Mouse (Mus musculus) limb, embryonic 11.5 days (tissue): Measurements from ENCODE around the gene Olfr325. TPM values are rescaled to one million over a fixed set of nuclear protein-coding genes. Genes with fewer than 3 reads are reported as not detected.

Experiments
- ATAC-seq: fragments of 200-750 bp; cut with Nextera tagmentation; 2 replicates; pipeline ENCODE4 v1.8.0; 2017; ENCODE audit warnings: low read depth; ENCODE audit not compliant: insufficient number of reproducible peaks, low FRiP score, low TSS enrichment
- DNase-seq: peaks from one replicate; pipeline ENCODE4 v3.0.0-alpha.2; 2015; ENCODE audit warnings: low spot score
- H3K27ac ChIP-seq: fragments of 300-500 bp; sonication (generic); replicated peaks from 2 replicates; pipeline ENCODE4 v1.5.1; 2014; ENCODE audit warnings: low read depth, mild to moderate bottlenecking, low read length
- H3K27me3 ChIP-seq: fragments of 300-500 bp; sonication (generic); 2 replicates; pipeline ENCODE4 v1.6.1; 2014; ENCODE audit warnings: mild to moderate bottlenecking, low read length, mixed read lengths; ENCODE audit not compliant: control insufficient read depth, insufficient read depth
- H3K36me3 ChIP-seq: fragments of 300-500 bp; sonication (generic); 2 replicates; pipeline ENCODE4 v1.6.1; 2014; ENCODE audit warnings: mild to moderate bottlenecking, low read length, moderate library complexity, mixed read lengths; ENCODE audit not compliant: control insufficient read depth, insufficient read depth
- H3K4me1 ChIP-seq: fragments of 300-500 bp; sonication (generic); 2 replicates; pipeline ENCODE4 v1.6.1; 2014; ENCODE audit warnings: low read length, mixed read lengths; ENCODE audit not compliant: control insufficient read depth, insufficient read depth
- H3K4me2 ChIP-seq: fragments of 300-500 bp; sonication (generic); 2 replicates; pipeline ENCODE4 v1.6.1; 2014; ENCODE audit warnings: low read depth, mild to moderate bottlenecking, moderate library complexity; ENCODE audit not compliant: severe bottlenecking
- H3K4me3 ChIP-seq: fragments of 300-500 bp; sonication (generic); 2 replicates; pipeline ENCODE4 v1.5.1; 2014; ENCODE audit warnings: low read depth, low read length
- H3K9ac ChIP-seq: fragments of 300-500 bp; sonication (generic); 2 replicates; pipeline ENCODE4 v1.6.1; 2014; ENCODE audit warnings: mild to moderate bottlenecking, low read length
- H3K9me3 ChIP-seq: fragments of 300-500 bp; sonication (generic); 2 replicates; pipeline ENCODE4 v1.6.1; 2016; ENCODE audit warnings: low read length; ENCODE audit not compliant: control insufficient read depth
- WGBS: fragments of 180-500 bp; shearing (Covaris S2); extraction: QIAGEN DNeasy Blood & Tissue Kit; methylation state at CpG from one replicate; pipeline ENCODE4 v1.1.7; 2014; 5-methylcytosine and 5-hydroxymethylcytosine counted together
- polyA plus RNA-seq: library from polyadenylated mRNA; unstranded; fragments of >200 nt; fragmentation: Nextera tagmentation; extraction: Ambion mirVana; gene quantifications from 2 replicates; pipeline ENCODE4 v1.2.1, GENCODE M21; 2014

Gene Olfr325
- polyA plus RNA-seq, 1 experiment from 2014 or later: not detected

- H3K27me3 ChIP-seq: no peaks in the 10 kb centered on the region
- WGBS: 64% methylated on average over 3 of the region's 3 CpGs
- H3K9me3 ChIP-seq: no peaks in the 10 kb centered on the region
- H3K4me3 ChIP-seq: no peak overlapping the region
- H3K4me2 ChIP-seq: no peak overlapping the region
- no peak overlapping the region for H3K27ac ChIP-seq
- no peak overlapping the region for H3K9ac ChIP-seq
- no peaks in the 10 kb centered on the region for H3K4me1 ChIP-seq
- ATAC-seq (no peak), DNase-seq (no peak)
- no peaks in the 10 kb centered on the region for H3K36me3 ChIP-seq
These were observed 35.8 kb downstream of the Olfr325 start for GRCm38 (mm10) chr11:58613359-58613758.

- ATAC-seq (no peak), DNase-seq (no peak)
- no peaks in the 10 kb centered on the region for H3K36me3 ChIP-seq
- no peak overlapping the region for H3K27ac ChIP-seq
- H3K27me3 ChIP-seq: no peaks in the 10 kb centered on the region
- no peak overlapping the region for H3K4me2 ChIP-seq
- H3K4me3 ChIP-seq: no peak overlapping the region
- H3K4me1 ChIP-seq: no peaks in the 10 kb centered on the region
- no peak overlapping the region for H3K9ac ChIP-seq
- H3K9me3 ChIP-seq: no peaks in the 10 kb centered on the region
These were observed 37.0 kb downstream of the Olfr325 start for GRCm38 (mm10) chr11:58614526-58614925.

- no peaks in the 10 kb centered on the region for H3K4me1 ChIP-seq
- no peaks in the 10 kb centered on the region for H3K9me3 ChIP-seq
- H3K27me3 ChIP-seq: no peaks in the 10 kb centered on the region
- DNase-seq (no peak), ATAC-seq (no peak)
- WGBS: 90% methylated on average over 4 of the region's 4 CpGs
- H3K9ac ChIP-seq: no peak within 1 kb of the TSS
- H3K4me3 ChIP-seq: no peak within 1 kb of the TSS
- H3K4me2 ChIP-seq: no peak within 1 kb of the TSS
- no peaks in the 10 kb centered on the region for H3K36me3 ChIP-seq
- no peak within 1 kb of the TSS for H3K27ac ChIP-seq
These were observed 38.4 kb downstream of the Olfr325 start, which contains the start of gene 2210407C18Rik for GRCm38 (mm10) chr11:58615975-58616374. Gene 2210407C18Rik (minus strand): TSS chr11:58616075.

GRCm38 (mm10) chr11:58618369-58618768 lies 40.8 kb downstream of the Olfr325 start:
- H3K4me1 ChIP-seq: no peaks in the 10 kb centered on the region
- DNase-seq: no peak
- ATAC-seq: no peak
- H3K27ac ChIP-seq: no peak overlapping the region
- WGBS: 73% methylated on average over 3 of the region's 3 CpGs
- no peak overlapping the region for H3K4me2 ChIP-seq
- H3K36me3 ChIP-seq: no peaks in the 10 kb centered on the region
- H3K4me3 ChIP-seq: no peak overlapping the region
- no peaks in the 10 kb centered on the region for H3K9me3 ChIP-seq
- H3K9ac ChIP-seq: no peak overlapping the region
- no peaks in the 10 kb centered on the region for H3K27me3 ChIP-seq

- DNase-seq: no peak
- H3K4me1 ChIP-seq: no peaks in the 10 kb centered on the region
- no peaks in the 10 kb centered on the region for H3K9me3 ChIP-seq
- H3K27ac ChIP-seq: no peak overlapping the region
- H3K4me2 ChIP-seq: no peak overlapping the region
- 81% methylated on average over 6 of the region's 6 CpGs for WGBS
- H3K27me3 ChIP-seq: no peaks in the 10 kb centered on the region
- H3K9ac ChIP-seq: no peak overlapping the region
- no peak for ATAC-seq
- H3K36me3 ChIP-seq: no peaks in the 10 kb centered on the region
- no peak overlapping the region for H3K4me3 ChIP-seq
These were observed 41.3 kb downstream of the Olfr325 start for GRCm38 (mm10) chr11:58618793-58619192.

GRCm38 (mm10) chr11:58626146-58626545 lies 48.6 kb downstream of the Olfr325 start:
- H3K4me1 ChIP-seq: no peaks in the 10 kb centered on the region
- no peak overlapping the region for H3K4me2 ChIP-seq
- H3K36me3 ChIP-seq: no peaks in the 10 kb centered on the region
- no peak for ATAC-seq
- no peaks in the 10 kb centered on the region for H3K27me3 ChIP-seq
- no peak overlapping the region for H3K4me3 ChIP-seq
- DNase-seq: no peak
- no peaks in the 10 kb centered on the region for H3K9me3 ChIP-seq
- H3K27ac ChIP-seq: no peak overlapping the region
- WGBS: 82% methylated on average over 4 of the region's 4 CpGs
- no peak overlapping the region for H3K9ac ChIP-seq

GRCm38 (mm10) chr11:58630401-58630800 lies 52.9 kb downstream of the Olfr325 start, which contains the start of gene Olfr323:
Gene Olfr323 (minus strand): TSS chr11:58630501.
- no peaks in the 10 kb centered on the region for H3K9me3 ChIP-seq
- no peak within 1 kb of the TSS for H3K9ac ChIP-seq
- no peaks in the 10 kb centered on the region for H3K4me1 ChIP-seq
- no peaks in the 10 kb centered on the region for H3K36me3 ChIP-seq
- H3K4me3 ChIP-seq: no peak within 1 kb of the TSS
- no peak within 1 kb of the TSS for H3K27ac ChIP-seq
- no peak within 1 kb of the TSS for H3K4me2 ChIP-seq
- 78% methylated on average over 5 of the region's 5 CpGs for WGBS
- H3K27me3 ChIP-seq: no peaks in the 10 kb centered on the region
- ATAC-seq (no peak), DNase-seq (no peak)

Other genes with a start within 250 kb of the Olfr325 start
- gene Zfp672, start 247.4 kb upstream of the Olfr325 start, polyA plus RNA-seq: 24.6 and 28.2 TPM in 2 replicates
- gene Sh3bp5l, start 247.0 kb upstream of the Olfr325 start, polyA plus RNA-seq: 27.0 and 27.7 TPM in 2 replicates
- not detected in 2 replicates for gene Lypd8, start 198.7 kb upstream of the Olfr325 start, polyA plus RNA-seq
- gene 1810065E05Rik, start 156.6 kb upstream of the Olfr325 start, polyA plus RNA-seq: 0.28 TPM in 1 of 2 replicates, not detected in the other
- gene Gm12253, start 145.2 kb upstream of the Olfr325 start, polyA plus RNA-seq: not detected in 2 replicates
- not detected in 2 replicates for gene Lypd9, start 124.8 kb upstream of the Olfr325 start, polyA plus RNA-seq
- not detected in 2 replicates for gene Olfr30, start 115.5 kb upstream of the Olfr325 start, polyA plus RNA-seq
- not detected in 2 replicates for gene Olfr332, start 85.2 kb upstream of the Olfr325 start, polyA plus RNA-seq
- not detected in 2 replicates for gene Olfr331, start 75.2 kb upstream of the Olfr325 start, polyA plus RNA-seq
- gene Olfr330, start 42.9 kb upstream of the Olfr325 start, polyA plus RNA-seq: not detected in 2 replicates
- not detected in 2 replicates for gene Olfr329-ps, start 31.3 kb upstream of the Olfr325 start, polyA plus RNA-seq
- 0.09 TPM in 1 of 2 replicates, not detected in the other for gene Olfr328, start 22.1 kb upstream of the Olfr325 start, polyA plus RNA-seq
- not detected in 2 replicates for gene Olfr224, start 7.2 kb upstream of the Olfr325 start, polyA plus RNA-seq
- gene Olfr324, start 17.4 kb downstream of the Olfr325 start, polyA plus RNA-seq: not detected in 2 replicates
- not detected in 2 replicates for gene 2210407C18Rik, start 38.3 kb downstream of the Olfr325 start, polyA plus RNA-seq
- not detected in 2 replicates for gene Olfr323, start 52.8 kb downstream of the Olfr325 start, polyA plus RNA-seq
- gene Trim58, start 62.7 kb downstream of the Olfr325 start, polyA plus RNA-seq: 0.08 and 0.38 TPM in 2 replicates
- not detected in 2 replicates for gene Olfr322, start 81.1 kb downstream of the Olfr325 start, polyA plus RNA-seq
- not detected in 2 replicates for gene Olfr320, start 103.4 kb downstream of the Olfr325 start, polyA plus RNA-seq
- gene Olfr319, start 121.4 kb downstream of the Olfr325 start, polyA plus RNA-seq: not detected in 2 replicates
- gene Olfr318, start 146.3 kb downstream of the Olfr325 start, polyA plus RNA-seq: not detected in 2 replicates
- 0.07 TPM in 1 of 2 replicates, not detected in the other for gene Olfr317, start 161.5 kb downstream of the Olfr325 start, polyA plus RNA-seq
- not detected in 2 replicates for gene Olfr316, start 175.0 kb downstream of the Olfr325 start, polyA plus RNA-seq
- not detected in 2 replicates for gene Olfr315, start 195.5 kb downstream of the Olfr325 start, polyA plus RNA-seq
- gene Olfr314, start 205.2 kb downstream of the Olfr325 start, polyA plus RNA-seq: not detected in 2 replicates
- not detected in 2 replicates for gene Fam183b, start 224.2 kb downstream of the Olfr325 start, polyA plus RNA-seq
- not detected in 2 replicates for gene Olfr313, start 237.3 kb downstream of the Olfr325 start, polyA plus RNA-seq